Comparison of ENCODE assay signal across 11 mouse cellular contexts in genomic region chr5:113135513-113135912, GRCm38 (mm10). TPM values are rescaled to one million over a fixed set of nuclear protein-coding genes. Genes with fewer than 3 reads are reported as not detected.
DNase-seq lines count a peak whose midpoint lies in the region; ATAC-seq and TF ChIP-seq lines count a peak whose summit lies in the region.
"Had no signal": no experiment of that assay in that cellular context is flagged by ENCODE, and none has a peak within 500 bp of the region (broad histone marks: within the 10 kb centered on the region; RNA-seq: fewer than 3 reads in every experiment).

No protein-coding gene starts in this region.

- TF ChIP-seq EP300 in liver, postnatal 0 days (IDR thresholded peaks at IDR 0.05; ENCODE audit: low read depth), result no peak

- TF ChIP-seq CTCF in left cerebral cortex, adult 2 months (IDR thresholded peaks at IDR 0.05), result no peak
- TF ChIP-seq CTCF in liver, postnatal 0 days (IDR thresholded peaks at IDR 0.05; ENCODE audit: low read depth), result no peak

- intact Hi-C loops in left cerebral cortex, adult 2 months (cut with DNase I), result loop anchor here (5.0 kb wide), 1 partner anchor 33 kb away; no protein-coding TSS in a partner anchor
- intact Hi-C loops in left cerebral cortex, postnatal 25 days (cut with DNase I), result no loop called here

- peak overlapping the region; percentile 91 for H3K9ac ChIP-seq in heart, embryonic 16.5 days (ENCODE audit: low read length)
- peak overlapping the region; percentile 42 for H3K9ac ChIP-seq in liver, postnatal 0 days (replicated peaks)

- H3K36me3 ChIP-seq in forebrain, embryonic 10.5 days (replicated peaks), result no peaks in the 10 kb centered on the region
- H3K36me3 ChIP-seq in heart, embryonic 16.5 days (ENCODE audit: control insufficient read depth, insufficient read depth), result peaks cover 1% of the 10 kb centered on the region
- no peaks in the 10 kb centered on the region for H3K36me3 ChIP-seq in liver, postnatal 0 days (replicated peaks; ENCODE audit: insufficient read depth, low read length)

- H3K27me3 ChIP-seq in forebrain, embryonic 10.5 days (ENCODE audit: poor library complexity, severe bottlenecking), result peaks cover 47% of the 10 kb centered on the region
- H3K27me3 ChIP-seq in heart, embryonic 16.5 days (ENCODE audit: control insufficient read depth, insufficient read depth, low read length), result no peaks in the 10 kb centered on the region
- 0 out of 2 replicates have a peak, but pooled peaks cover 4% of the 10 kb centered on the region for H3K27me3 ChIP-seq in liver, postnatal 0 days (ENCODE audit: insufficient read depth, low read length)

- DNase-seq in left cerebral cortex, adult 2 months (ENCODE audit: extremely low spot score in 1 of 2, low spot score in 2 of 2), result no peak
- DNase-seq in left cerebral cortex, postnatal 25 days (ENCODE audit: low spot score in 2 of 2), result no peak
- DNase-seq in forebrain, embryonic 10.5 days (ENCODE audit: extremely low spot score, low spot score), result no peak
- no peak for DNase-seq in liver, postnatal 0 days
- DNase-seq in urinary bladder, postnatal 36 days (ENCODE audit: low spot score in 2 of 2), result no peak
- no peak for DNase-seq in thymus, postnatal 36 days
- DNase-seq: adrenal gland, adult 2 months; lung, postnatal 10 days had no signal

- peak overlapping the region; percentile 81 for H3K4me2 ChIP-seq in heart, embryonic 16.5 days (ENCODE audit: low read depth, low read length)
- peak overlapping the region; percentile 66 for H3K4me2 ChIP-seq in liver, postnatal 0 days (ENCODE audit: low read depth, low read length)

- peaks cover 80% of the 10 kb centered on the region for H3K4me1 ChIP-seq in forebrain, embryonic 10.5 days
- peaks cover 51% of the 10 kb centered on the region for H3K4me1 ChIP-seq in heart, embryonic 16.5 days (ENCODE audit: control insufficient read depth, insufficient read depth, low read length)
- peaks cover 25% of the 10 kb centered on the region for H3K4me1 ChIP-seq in liver, postnatal 0 days (ENCODE audit: insufficient read depth)

- 45% methylated on average over 10 of the region's 10 CpGs for WGBS in forebrain, embryonic 10.5 days
- WGBS in heart, embryonic 16.5 days, result 13% methylated on average over 10 of the region's 10 CpGs
- 24% methylated on average over 10 of the region's 10 CpGs for WGBS in liver, postnatal 0 days (ENCODE audit: insufficient replicate concordance)

- no peak overlapping the region; the same call in 1 of the 2 replicates for H3K27ac ChIP-seq in left cerebral cortex, adult 2 months
- H3K27ac ChIP-seq in forebrain, embryonic 10.5 days, result peak overlapping the region; percentile 95
- H3K27ac ChIP-seq in heart, embryonic 16.5 days (ENCODE audit: low read length), result peak overlapping the region; percentile 98
- H3K27ac ChIP-seq in liver, postnatal 0 days (ENCODE audit: low read depth), result no peak overlapping the region

- peaks cover under 1% of the 10 kb centered on the region; the same call in 1 of the 2 replicates for H3K9me3 ChIP-seq in forebrain, embryonic 10.5 days
- peaks cover under 1% of the 10 kb centered on the region; the same call in 1 of the 2 replicates for H3K9me3 ChIP-seq in heart, embryonic 16.5 days (replicated peaks; ENCODE audit: control insufficient read depth, low read length)
- no peaks in the 10 kb centered on the region for H3K9me3 ChIP-seq in liver, postnatal 0 days (ENCODE audit: low read length)

- ATAC-seq in heart, embryonic 16.5 days (replicated peaks; ENCODE audit: extremely low read depth, insufficient read depth, low FRiP score), result no peak
- ATAC-seq in liver, postnatal 0 days, result no peak
- no peak for ATAC-seq in activated CD4-positive, CD25-positive, alpha-beta regulatory T cell, adult 4 months

- peak overlapping the region; percentile 74 for H3K4me3 ChIP-seq in left cerebral cortex, adult 2 months
- no peak overlapping the region for H3K4me3 ChIP-seq in forebrain, embryonic 10.5 days
- peak overlapping the region; percentile 72 for H3K4me3 ChIP-seq in heart, embryonic 16.5 days (ENCODE audit: low read length)
- H3K4me3 ChIP-seq in liver, postnatal 0 days (ENCODE audit: low read depth, low read length), result peak overlapping the region; percentile 58

RNA-seq across cellular contexts. Expression of gene Crybb3, which starts 54.1 kb away (rescaled TPM):
- 1 to 10 TPM; 1.3 to 1.7 TPM for total RNA-seq in left cerebral cortex, adult 2 months (2021)
- total RNA-seq in left cerebral cortex, postnatal 25 days (2021), result 1 to 10 TPM in 1 of 2 experiments, under 1 TPM in 1; 0.69 to 1.7 TPM
- polyA plus RNA-seq in forebrain, embryonic 10.5 days (2016; fragmentation: Nextera tagmentation; extraction: Ambion mirVana), result 1.0 TPM in 2 replicates
- 0.91 and 1.1 TPM in 2 replicates for polyA plus RNA-seq in heart, embryonic 16.5 days (2015; fragmentation: Nextera tagmentation; extraction: Ambion mirVana)
- polyA plus RNA-seq in liver, postnatal 0 days (2015; fragmentation: Nextera tagmentation; extraction: Ambion mirVana), result 0.15 TPM in 1 of 2 replicates, not detected in the other
- not detected for polyA plus RNA-seq in activated CD4-positive, CD25-positive, alpha-beta regulatory T cell, adult 4 months (2017; shearing (Covaris generic))
- total RNA-seq: common myeloid progenitor, adult 5-6 weeks had no signal

Comparison
In these comparisons a context has a peak if more than half of its experiments do, and no peak if none do; other contexts are left out.
1. H3K27ac ChIP-seq: peak in forebrain, embryonic 10.5 days (single experiment) and heart, embryonic 16.5 days (single experiment); none in left cerebral cortex, adult 2 months (single experiment) and liver, postnatal 0 days (single experiment).